Mouse (Mus musculus) urinary bladder, adult 2 months (tissue): Measurements from ENCODE around the gene Acot7. TPM values are rescaled to one million over a fixed set of nuclear protein-coding genes. Genes with fewer than 3 reads are reported as not detected.
"Not testable (repeated sequence)": the region's sequence is repeated elsewhere in the genome, so short reads cannot be mapped to it uniquely, and the experiment has no call there.

Source experiments
- DNase-seq: peaks from one replicate; pipeline ENCODE4 v3.0.0; 2022; ENCODE audit warnings: low spot score
- polyA plus RNA-seq: library from polyadenylated mRNA; depleted of rRNA; stranded (reverse); fragments of >200 nt; gene quantifications from 2 replicates; pipeline ENCODE4 v1.2.3, GENCODE M21; 2012

Acot7 gene
- polyA plus RNA-seq, 1 experiment, result 44.9 TPM

- no peak for DNase-seq
Observed at GRCm38 (mm10) chr4:152202905-152203304, 25.0 kb downstream of the Acot7 start.

GRCm38 (mm10) chr4:152204663-152205062 lies 26.7 kb downstream of the Acot7 start:
- no peak for DNase-seq

- no peak for DNase-seq
Observed at GRCm38 (mm10) chr4:152206199-152206598, 28.3 kb downstream of the Acot7 start.

- no peak for DNase-seq
Observed at GRCm38 (mm10) chr4:152209623-152210022, 31.7 kb downstream of the Acot7 start.

- DNase-seq, result no peak
Observed at GRCm38 (mm10) chr4:152212091-152212505, 34.2 kb downstream of the Acot7 start.

- peak; percentile 37 for DNase-seq
Observed at GRCm38 (mm10) chr4:152212531-152212930, 34.6 kb downstream of the Acot7 start.

- no peak for DNase-seq
Observed at GRCm38 (mm10) chr4:152212974-152213373, 35.0 kb downstream of the Acot7 start.

- peak; percentile 81 for DNase-seq
Observed at GRCm38 (mm10) chr4:152213760-152214480, 36.0 kb downstream of the Acot7 start.

- no peak for DNase-seq
Observed at GRCm38 (mm10) chr4:152214871-152215415, 37.0 kb downstream of the Acot7 start.

- DNase-seq, result no peak
Observed at GRCm38 (mm10) chr4:152219591-152219990, 41.7 kb downstream of the Acot7 start.

- no peak for DNase-seq
Observed at GRCm38 (mm10) chr4:152220771-152221410, 43.0 kb downstream of the Acot7 start.

- DNase-seq, result no peak
Observed at GRCm38 (mm10) chr4:152221411-152221887, 43.5 kb downstream of the Acot7 start.

GRCm38 (mm10) chr4:152222111-152222510 lies 44.2 kb downstream of the Acot7 start:
- no peak for DNase-seq

GRCm38 (mm10) chr4:152222513-152222912 lies 44.6 kb downstream of the Acot7 start:
- no peak for DNase-seq

GRCm38 (mm10) chr4:152224156-152224555 lies 46.2 kb downstream of the Acot7 start:
- no peak for DNase-seq

GRCm38 (mm10) chr4:152226901-152227486 lies 49.1 kb downstream of the Acot7 start:
- DNase-seq, result no peak

- DNase-seq, result no peak
Observed at GRCm38 (mm10) chr4:152227749-152228527, 50.0 kb downstream of the Acot7 start.

- DNase-seq, result not testable (repeated sequence)
Observed at GRCm38 (mm10) chr4:152230331-152230730, 52.4 kb downstream of the Acot7 start.

GRCm38 (mm10) chr4:152231326-152231725 lies 53.4 kb downstream of the Acot7 start:
- DNase-seq, result no peak

- DNase-seq, result no peak
Observed at GRCm38 (mm10) chr4:152232411-152232903, 54.5 kb downstream of the Acot7 start.

GRCm38 (mm10) chr4:152239974-152240373 lies 62.0 kb downstream of the Acot7 start:
- DNase-seq, result no peak
